Mouse (Mus musculus) ovary, postnatal 10 days (tissue): Measurements from ENCODE around the gene Rexo4.

ENCODE experiments used
- DNase-seq: peaks from one replicate; pipeline ENCODE4 v3.0.0; 2022; ENCODE audit warnings: low spot score

Rexo4 gene

GRCm38 (mm10) chr2:26943253-26943652, 20.9 kb downstream of the Rexo4 start:
- DNase-seq: no peak

- DNase-seq: no peak
Observed at GRCm38 (mm10) chr2:26941539-26941938, 22.6 kb downstream of the Rexo4 start.

GRCm38 (mm10) chr2:26936425-26936824, 27.8 kb downstream of the Rexo4 start:
- DNase-seq: no peak

GRCm38 (mm10) chr2:26935286-26935685, 28.9 kb downstream of the Rexo4 start:
- no peak for DNase-seq

- DNase-seq: peak; percentile 71
Observed at GRCm38 (mm10) chr2:26933304-26934055, 30.7 kb downstream of the Rexo4 start, which contains the start of the genes Surf4 and Stkld1. Gene Surf4, minus strand, starts transcription at chr2:26933928. Gene Stkld1, plus strand, starts transcription at chr2:26934047.

- DNase-seq: peak; percentile 26
Observed at GRCm38 (mm10) chr2:26932473-26933303, 31.5 kb downstream of the Rexo4 start.

GRCm38 (mm10) chr2:26930390-26930789, 33.8 kb downstream of the Rexo4 start:
- DNase-seq: no peak

- no peak for DNase-seq
Observed at GRCm38 (mm10) chr2:26927745-26928476, 36.3 kb downstream of the Rexo4 start.

- no peak for DNase-seq
Observed at GRCm38 (mm10) chr2:26921784-26922183, 42.4 kb downstream of the Rexo4 start.

GRCm38 (mm10) chr2:26920190-26920855, 43.9 kb downstream of the Rexo4 start:
- DNase-seq: no peak

- no peak for DNase-seq
Observed at GRCm38 (mm10) chr2:26919684-26920083, 44.5 kb downstream of the Rexo4 start.

GRCm38 (mm10) chr2:26916738-26917137, 47.4 kb downstream of the Rexo4 start:
- DNase-seq: no peak

GRCm38 (mm10) chr2:26915927-26916728, 48.1 kb downstream of the Rexo4 start, which contains the start of the genes Surf2 and Surf1:
Gene Surf2, plus strand, starts transcription at chr2:26916367.
Gene Surf1, minus strand, starts transcription at chr2:26916530.
- DNase-seq: peak; percentile 59

- DNase-seq: no peak
Observed at GRCm38 (mm10) chr2:26914148-26914941, 49.8 kb downstream of the Rexo4 start.

GRCm38 (mm10) chr2:26913416-26914147, 50.6 kb downstream of the Rexo4 start:
- DNase-seq: no peak

GRCm38 (mm10) chr2:26912253-26912770, 51.9 kb downstream of the Rexo4 start:
- DNase-seq: no peak

- no peak for DNase-seq
Observed at GRCm38 (mm10) chr2:26910994-26911765, 53.0 kb downstream of the Rexo4 start.
